Mouse (Mus musculus) granulocyte monocyte progenitor cell, adult 5-6 weeks (primary cell): Measurements from ENCODE around the gene Rps3. TPM values are rescaled to one million over a fixed set of nuclear protein-coding genes. Genes with fewer than 3 reads are reported as not detected.

Experiments
- ATAC-seq: replicated peaks from 2 replicates; pipeline ENCODE4 v1.8.0; 2016; ENCODE audit warnings: mild to moderate bottlenecking, moderate TSS enrichment, inconsistent platforms; ENCODE audit not compliant: poor library complexity, severe bottlenecking
- total RNA-seq, 2 experiments: library from RNA; stranded (forward) in 1 of 2; stranded (reverse) in 1 of 2; fragments of 200-712, 200-1000 nt in 1 of 2; fragments of >200 nt in 1 of 2; fragmentation: Nextera tagmentation in 1 of 2; gene quantifications; 2 replicates each; pipeline ENCODE4 v1.2.3; 2014 to 2017

Rps3 gene
- total RNA-seq (2014; fragmentation: Nextera tagmentation) (1,410 and 1,463 TPM in 2 replicates), total RNA-seq (2017) (1,810 and 2,293 TPM in 2 replicates)

DNA sequence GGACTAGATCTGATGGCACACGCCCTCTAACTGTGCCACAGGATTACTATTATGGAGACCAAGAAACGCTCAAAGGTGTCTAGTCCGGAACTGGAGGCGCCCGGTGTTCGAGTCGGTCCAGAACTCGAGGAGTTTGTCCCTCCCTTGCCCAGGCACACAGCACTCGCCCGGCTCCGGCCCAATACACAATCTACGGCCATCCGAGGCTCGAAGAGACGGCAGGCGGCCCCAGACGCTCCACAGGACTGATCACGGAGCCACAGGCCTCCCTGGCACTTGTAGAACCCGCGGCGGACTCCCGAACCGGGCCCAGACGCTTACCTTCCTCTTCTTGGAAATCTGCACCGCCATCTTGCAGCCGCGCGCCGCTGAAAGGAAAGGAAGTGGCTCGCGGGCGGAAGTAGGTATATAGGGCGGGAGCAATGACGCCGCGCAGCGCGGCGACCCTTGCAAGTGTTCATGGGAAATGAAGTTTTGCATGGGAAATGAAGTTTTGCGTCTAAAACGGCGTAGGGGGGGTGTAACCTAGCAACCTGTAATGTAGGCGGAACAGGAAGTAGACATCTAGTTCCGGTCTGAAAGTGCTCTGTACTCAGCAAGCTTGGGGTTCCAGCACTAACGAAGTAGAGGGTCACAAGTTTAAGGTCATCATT, at the start of gene Rps3:
TSS of gene Rps3 (minus strand) at position 468 of the 653 bp plus-strand sequence.
- ATAC-seq, result peak; percentile 94

- no peak for ATAC-seq
These were observed 49.0 kb upstream of the Rps3 start for GRCm38 (mm10) chr7:99532526-99532925.

DNA sequence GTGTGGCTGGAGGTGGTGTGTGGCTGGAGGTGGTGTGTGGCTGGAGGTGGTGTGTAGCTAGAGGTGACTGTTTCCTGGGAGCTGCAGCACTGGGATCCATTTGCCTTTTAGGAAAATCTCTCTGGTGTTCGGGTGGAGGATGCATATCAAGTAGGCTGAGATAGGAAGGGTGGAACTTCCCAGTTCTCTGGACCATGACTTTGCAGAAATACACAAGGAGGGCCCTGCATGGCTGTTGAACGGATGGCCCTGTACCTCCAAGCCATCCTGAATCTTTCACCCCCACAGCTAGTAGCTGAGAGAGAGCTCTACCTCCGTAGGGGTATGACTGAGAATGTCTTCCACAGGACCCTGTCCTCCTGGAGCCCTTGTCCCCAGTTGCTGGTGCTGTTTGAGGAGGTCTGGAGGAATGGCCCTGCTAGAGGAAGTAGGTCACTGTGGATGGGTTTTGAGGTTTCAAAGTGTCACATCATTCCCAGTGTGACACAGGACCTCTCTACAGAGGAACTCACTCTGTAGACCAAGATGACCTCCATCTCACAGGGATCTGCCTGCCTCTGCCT, 48.0 kb upstream of the Rps3 start:
- ATAC-seq, result peak; percentile 10; the same call in 1 of the 2 replicates

DNA sequence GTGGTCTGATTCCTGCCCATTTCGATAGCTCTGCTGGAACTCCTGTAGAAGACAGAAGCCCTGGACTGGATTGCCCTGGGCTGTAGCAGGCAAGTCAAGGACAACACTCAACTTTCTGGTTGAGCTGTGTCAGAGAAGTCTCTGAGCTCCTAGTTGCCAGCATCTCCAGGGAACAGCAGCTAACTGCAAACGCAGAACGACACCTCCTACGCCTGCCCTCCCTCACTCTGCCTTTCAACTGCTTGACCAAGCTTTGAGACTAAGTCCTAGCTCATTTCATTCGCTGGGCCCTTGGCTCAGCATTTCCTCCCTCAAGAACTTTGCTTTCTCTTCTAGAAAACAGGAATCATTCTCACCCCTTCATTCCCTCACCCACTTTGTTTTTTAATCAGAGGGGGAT, 45.9 kb upstream of the Rps3 start:
- ATAC-seq, result no peak

DNA sequence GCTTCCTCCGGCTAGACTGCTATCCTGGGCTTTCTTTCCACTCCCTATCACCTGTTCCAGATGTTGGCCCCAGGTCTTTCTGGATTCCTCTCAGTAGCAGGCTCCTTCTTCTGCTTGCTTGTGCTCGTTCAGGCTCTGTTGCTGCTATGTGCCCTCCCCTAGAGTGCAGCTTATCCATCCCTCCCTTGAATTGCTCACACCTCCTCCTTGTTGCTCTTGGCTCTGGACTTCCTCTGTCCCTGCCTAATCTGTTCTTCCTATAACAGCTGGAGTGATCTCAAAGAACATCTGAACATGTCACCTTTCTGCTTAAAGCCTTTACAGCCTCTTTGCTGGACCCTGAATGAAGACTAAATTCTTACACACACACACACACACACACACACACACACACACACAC, 45.0 kb upstream of the Rps3 start:
- ATAC-seq, result no peak

- no peak for ATAC-seq
These were observed 40.3 kb upstream of the Rps3 start for GRCm38 (mm10) chr7:99523837-99524236.

DNA sequence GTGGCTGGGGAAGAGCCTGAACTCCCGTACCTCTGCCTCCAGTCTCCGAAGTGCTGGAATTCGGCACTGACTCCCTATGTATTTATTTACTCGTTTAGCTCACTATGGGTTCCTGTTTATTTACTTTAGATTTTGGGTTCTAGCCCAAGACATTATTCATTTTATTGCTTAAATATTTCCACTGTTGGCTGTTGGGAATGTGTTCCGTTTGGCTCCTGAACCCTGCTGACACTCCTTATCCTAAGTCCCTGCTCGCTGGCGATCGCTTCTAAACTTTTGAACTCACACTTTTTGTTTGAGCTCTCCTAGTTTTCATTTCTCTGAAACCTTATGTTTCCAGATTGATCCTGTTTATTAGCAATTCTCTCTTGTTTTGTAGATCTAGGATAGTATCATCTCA, 39.6 kb upstream of the Rps3 start:
- no peak for ATAC-seq

DNA sequence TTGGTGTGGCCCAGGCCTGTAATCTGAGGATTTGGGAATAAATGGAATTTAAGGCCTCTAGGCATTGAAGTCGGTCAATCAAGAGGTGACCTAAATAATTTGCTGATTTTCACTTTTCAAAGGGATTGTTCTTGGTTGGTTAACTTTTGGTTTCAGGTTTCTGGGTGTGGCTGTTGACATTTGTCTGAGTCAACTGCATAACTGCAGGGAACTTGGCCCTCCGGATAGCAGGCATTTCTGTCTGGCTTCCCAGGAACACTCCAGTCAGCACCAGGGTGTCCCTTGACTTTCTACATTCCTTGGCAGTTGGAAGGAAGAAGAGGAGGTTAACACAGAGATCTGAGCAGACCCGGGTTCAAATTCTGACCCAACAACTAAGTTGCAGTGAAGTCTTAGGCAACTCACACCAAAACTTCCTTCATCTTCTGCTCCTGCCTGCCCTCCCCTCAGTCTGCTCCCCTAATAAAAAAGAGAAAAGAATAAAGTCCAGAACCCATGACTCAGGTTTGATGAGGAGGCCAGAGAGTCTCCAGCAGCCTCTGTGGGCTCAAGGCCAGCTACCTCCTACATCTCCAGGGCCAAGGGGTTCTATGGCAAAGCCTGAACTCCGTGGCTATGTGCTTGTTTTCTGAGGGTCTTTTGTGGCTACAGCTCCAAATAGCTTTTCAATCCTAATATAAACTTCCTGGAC, 35.6 kb upstream of the Rps3 start:
- ATAC-seq, result no peak

DNA sequence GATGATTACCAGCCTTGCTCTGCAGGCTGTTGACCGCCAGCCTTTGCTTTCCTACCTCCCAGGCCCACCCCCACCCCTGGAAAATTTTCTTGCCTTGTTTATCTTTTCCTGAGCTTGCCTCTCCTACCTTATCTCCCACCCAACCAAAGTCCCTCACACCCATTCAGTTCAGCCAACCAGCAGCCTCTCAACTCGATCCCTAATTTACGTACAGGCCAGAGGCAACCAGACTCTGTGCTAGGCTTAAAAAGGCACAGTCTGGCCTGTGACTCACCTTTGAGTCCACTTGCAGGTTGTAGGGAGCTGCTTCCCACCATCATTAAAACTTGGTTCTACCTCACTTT, 33.2 kb upstream of the Rps3 start:
- ATAC-seq, result no peak

DNA sequence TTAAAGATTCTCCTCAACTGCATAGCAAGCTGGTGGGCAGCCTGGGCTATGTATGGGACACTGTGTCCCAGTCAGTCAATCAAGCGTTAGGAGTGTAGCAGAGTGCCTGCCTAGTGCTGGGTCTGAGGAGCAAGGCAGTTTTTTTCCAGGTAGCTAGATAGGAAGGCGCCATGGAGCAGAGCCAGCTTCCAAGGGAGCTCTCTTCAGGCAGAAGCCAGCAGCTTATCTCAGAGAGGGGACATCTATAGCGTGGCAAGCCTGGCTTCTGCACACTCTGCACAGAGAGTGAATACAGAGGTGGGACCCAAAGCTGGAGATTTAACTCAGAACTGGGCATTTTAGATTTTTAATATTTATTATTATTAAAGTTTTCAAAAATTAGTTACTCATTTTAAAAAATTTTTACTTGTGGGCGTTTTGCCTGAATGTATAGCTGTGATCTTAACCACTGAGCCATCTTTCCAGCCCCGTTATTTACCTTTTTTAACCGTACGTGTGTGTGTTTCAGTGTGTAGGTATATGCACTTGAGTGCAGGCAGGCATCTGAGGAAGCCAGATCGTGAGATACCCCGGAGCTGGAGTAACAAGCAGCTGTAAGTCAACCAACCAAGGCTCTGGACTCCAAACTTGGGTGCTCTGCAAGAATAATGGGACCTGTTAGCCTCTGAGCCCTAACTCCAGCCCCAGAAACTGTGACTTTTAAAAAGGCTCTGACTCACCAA, 32.7 kb upstream of the Rps3 start:
- ATAC-seq, result no peak

DNA sequence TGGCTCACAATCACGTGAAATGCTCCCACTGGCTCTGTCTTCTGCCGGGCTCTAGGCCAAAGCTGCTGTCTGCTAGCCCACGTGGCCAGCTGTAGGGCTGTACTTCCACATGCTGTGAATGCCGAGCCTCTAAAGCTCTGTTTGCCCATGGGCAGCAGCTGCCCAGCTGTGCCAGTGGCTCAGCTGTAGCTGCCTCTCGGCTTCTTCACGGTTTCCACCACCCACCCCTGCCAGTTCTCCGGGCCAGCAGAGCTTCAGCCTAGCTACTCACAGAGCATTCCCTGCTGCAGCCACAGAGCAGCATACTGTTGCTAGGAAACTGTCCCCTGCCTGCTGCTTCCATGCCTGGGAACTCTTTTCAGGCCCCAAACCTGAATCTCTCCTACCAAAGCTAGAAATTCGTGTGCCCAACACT, 26.6 kb upstream of the Rps3 start:
- ATAC-seq, result no peak

DNA sequence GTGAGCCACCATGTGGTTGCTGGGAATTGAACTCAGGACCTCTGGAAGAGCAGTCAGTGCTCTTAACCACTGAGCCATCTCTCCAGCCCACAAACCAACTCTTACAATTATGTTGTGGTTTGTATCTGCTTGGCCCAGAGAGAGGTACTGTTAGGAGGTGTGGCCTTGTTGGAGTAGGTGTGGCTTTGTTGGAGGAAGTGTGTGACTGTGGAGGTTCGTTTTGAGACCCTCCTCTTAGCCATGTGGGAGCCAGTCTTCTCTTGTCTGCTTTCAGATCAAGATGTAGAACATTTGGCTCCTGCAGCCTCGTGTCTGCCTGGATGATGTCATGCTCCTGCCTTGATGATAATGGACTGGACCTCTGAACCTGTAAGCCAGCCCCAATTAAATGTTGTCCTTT, 24.6 kb upstream of the Rps3 start:
- ATAC-seq, result peak; percentile 35; the same call in 1 of the 2 replicates

DNA sequence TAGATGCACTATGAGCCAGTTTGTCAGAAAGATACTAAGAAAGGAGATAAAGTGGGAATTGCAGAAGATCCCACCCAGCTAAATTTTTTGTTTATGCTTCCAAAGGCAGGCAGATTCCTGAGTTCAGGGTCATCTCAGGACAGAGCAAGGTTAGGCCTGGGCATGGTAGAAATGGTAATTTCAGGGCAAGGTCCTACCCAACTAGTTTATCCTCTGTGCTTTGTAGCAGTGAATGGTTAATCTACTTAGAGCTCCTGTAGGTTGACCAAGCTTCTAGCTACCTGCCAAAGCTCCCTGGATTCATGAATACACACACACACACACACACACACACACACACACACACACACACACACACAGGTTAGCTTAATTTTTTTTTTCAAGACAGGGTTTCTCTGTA, 21.0 kb upstream of the Rps3 start:
- no peak for ATAC-seq

DNA sequence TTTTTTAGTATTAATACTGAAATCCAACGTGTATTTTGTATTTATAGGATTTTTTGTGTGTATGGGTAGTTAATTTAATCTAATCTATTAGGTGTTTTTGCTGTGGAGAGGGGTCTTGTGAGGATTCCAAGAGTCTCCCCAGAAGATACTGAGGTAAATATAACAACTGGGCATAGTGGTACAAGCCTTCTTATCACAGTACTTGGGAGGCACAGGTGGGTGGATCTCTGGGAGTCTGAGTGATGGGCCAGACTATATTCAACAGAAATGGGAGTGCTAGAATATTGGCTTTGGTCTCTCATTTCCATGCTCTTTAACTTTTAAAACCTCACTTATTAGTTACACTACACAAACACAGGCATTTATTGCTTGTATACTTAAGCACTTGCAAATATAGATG, 17.6 kb upstream of the Rps3 start:
- ATAC-seq, result no peak

DNA sequence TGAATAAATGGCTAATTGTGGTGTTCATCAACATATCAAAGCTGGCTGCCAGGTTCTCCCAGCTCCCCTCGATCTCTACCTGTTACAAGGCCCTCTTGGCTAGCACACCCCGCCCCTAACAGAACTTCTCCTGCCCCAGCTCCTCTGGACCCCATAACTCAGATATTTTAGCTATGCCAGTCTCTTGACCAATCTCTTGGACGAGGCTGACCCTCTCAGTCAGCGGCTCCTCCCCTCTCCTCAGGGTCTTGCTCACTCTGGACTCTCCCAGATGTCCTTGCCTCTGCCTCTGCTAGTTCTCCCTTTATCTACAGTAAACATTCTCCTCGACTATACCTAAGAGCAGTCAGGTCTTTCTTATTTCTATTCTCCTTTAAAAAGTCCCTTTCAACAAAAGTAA, 17.1 kb upstream of the Rps3 start:
- ATAC-seq, result no peak

DNA sequence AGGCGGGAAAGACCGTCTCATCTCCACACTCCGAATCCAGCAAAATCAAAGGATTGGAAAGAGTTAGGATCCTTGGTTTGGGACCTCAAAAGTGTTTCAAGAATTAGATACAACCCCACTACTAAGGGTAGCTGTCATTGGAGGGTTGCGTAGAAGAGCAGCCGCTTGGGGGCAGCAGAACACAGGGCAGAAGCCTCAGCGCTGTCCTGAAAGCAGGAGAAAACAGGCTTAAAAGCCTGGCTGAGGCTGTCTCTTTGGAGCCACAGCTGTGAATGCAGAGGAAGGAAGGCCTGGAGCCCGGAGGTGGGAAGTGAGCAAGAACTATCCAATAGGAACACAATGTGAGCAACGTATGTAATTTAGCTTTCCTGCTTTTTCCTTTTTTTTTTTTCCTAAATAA, 16.7 kb upstream of the Rps3 start:
- ATAC-seq, result peak; percentile 90

DNA sequence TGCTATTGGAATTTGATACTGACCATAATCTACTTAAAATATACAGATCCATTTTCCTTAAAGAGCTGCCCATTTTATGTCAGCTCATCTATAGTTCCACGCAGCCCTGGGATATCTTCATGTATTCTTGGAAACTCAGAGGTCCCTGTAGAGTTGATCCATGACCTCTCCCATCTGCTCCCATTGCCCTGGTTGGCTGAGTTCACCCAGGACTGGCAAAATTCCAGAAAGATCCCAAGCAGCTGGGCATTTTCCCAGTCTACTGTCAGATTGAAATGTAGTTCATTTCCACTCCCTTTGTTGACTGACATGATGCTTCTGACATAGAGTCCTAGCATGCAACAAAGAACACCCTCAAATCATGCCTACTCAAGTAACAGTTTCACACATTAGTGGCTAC, 15.6 kb upstream of the Rps3 start:
- no peak for ATAC-seq

DNA sequence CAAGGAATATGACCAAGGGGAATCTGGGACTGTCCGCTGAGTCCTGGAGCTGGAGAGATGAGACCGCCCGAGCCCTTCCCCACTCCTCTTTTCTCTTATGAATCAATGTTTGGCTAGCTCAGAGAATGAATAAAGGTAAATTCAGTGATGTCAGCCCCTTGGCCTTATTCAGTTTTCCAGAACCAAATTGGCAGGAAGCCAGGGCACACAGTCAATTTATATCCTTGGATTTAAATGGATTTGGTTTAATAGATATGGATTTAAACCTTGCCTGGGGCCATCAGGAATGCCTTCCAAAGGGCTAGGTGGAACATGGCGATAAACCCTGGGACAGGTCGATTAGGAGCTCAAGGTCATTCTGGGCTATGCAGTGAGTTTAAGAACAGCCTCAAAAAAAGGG, 6.2 kb upstream of the Rps3 start:
- no peak for ATAC-seq

DNA sequence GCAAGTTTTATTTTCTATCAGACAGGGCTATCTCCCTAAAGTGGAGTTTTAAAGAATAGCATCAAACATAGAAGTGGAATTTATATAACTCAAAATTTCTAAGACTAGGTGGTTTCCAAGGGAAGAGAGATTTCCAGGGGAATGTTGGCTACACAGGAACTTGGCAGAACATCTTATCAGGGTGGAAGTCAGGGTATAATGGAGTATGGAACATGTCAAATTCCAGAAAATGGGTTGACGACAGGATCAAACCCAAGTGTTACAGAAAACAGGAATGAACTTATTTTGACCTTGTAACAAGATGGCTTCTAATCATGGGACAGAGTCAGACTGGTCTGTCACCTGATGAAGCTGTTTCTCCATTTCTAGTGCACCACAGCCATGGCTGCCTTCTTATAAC, 1.1 kb upstream of the Rps3 start:
- no peak for ATAC-seq

DNA sequence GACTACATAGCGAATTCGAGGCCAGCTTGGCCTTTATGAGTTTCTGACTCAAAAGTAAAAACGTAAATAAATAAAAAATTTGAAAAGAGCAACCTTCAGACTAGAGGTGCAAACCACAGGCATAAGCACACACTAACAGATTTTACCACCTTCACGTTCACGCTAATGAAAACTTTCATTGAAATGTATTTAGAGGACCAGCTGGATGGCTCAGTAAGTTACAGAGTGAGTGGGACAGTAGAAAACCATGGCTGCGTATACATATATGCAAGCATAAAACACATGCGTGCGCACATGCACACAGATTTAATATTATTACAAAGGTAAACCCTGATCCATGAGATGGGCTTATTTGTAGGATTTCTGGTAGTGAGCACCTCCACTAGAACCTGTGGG, 384 bp upstream of the Rps3 start:
- ATAC-seq, result no peak

- no peak for ATAC-seq
These were observed 901 bp downstream of the Rps3 start for GRCm38 (mm10) chr7:99482637-99483036.
